Mouse (Mus musculus): ENCODE measurements around the gene Zc3h18. TPM values are rescaled to one million over a fixed set of nuclear protein-coding genes. Genes with fewer than 3 reads are reported as not detected.

Zc3h18 gene
- polyA plus RNA-seq, 1 experiment from 2014 or later: 17.7 TPM

DNA sequence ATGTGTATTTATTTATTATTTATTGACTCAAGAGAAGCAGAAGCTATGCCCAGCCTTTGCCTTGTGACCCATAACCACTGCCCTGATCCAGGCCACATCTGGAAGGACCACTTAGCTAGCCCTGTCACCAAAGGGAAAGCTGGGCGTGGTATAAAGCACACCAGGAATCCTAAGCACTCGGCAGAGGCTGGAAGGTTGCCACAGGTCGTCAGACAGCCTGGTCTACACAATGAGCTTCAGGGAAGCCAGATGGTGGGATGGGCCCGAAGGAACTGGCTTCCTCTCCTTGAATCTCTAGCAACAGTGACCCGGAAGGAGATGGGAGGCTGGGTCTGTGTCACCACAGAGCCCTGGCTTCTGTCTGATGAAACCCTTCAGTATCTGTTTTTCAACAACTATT is 47.2 kb downstream of the Zc3h18 start:
- no peak overlapping the region for H3K4me3 ChIP-seq (ENCODE audit: control insufficient read depth in 1 of 2, insufficient read depth in 1 of 2, low read depth in 1 of 2, low read length in 2 of 2)
- H3K4me1 ChIP-seq (ENCODE audit: control insufficient read depth in 2 of 2, insufficient read depth in 2 of 2, low read length in 2 of 2): peaks cover 8 to 14% of the 10 kb centered on the region in 2 experiments
- no peak overlapping the region for H3K9ac ChIP-seq (ENCODE audit: low read length)
- no peaks in the 10 kb centered on the region for H3K9me3 ChIP-seq (ENCODE audit: control insufficient read depth, low read length)
- no peaks in the 10 kb centered on the region for H3K27me3 ChIP-seq (ENCODE audit: control insufficient read depth, insufficient read depth, low read length)
- no peak overlapping the region for H3K4me2 ChIP-seq (ENCODE audit: low read length)
- 0 out of 2 replicates have a peak, but pooled peaks have one; percentile 19 for ATAC-seq (ENCODE audit: insufficient number of reproducible peaks, insufficient read depth, low FRiP score, low read depth)
- H3K27ac ChIP-seq (replicated peaks in 1 of 2; ENCODE audit: control insufficient read depth in 1 of 2, insufficient read depth in 1 of 2, low read depth in 2 of 2, low read length in 2 of 2): no peak overlapping the region
- H3K36me3 ChIP-seq (ENCODE audit: control insufficient read depth, insufficient read depth, low read length): peaks cover 29% of the 10 kb centered on the region
- 29% methylated on average over 5 of the region's 5 CpGs for WGBS

- ATAC-seq (ENCODE audit: insufficient number of reproducible peaks, insufficient read depth, low FRiP score, low read depth): no peak
- Histone ChIP-seq H3K9ac (ENCODE audit: low read length) (no peak overlapping the region), H3K9me3 (ENCODE audit: control insufficient read depth, low read length) (no peaks in the 10 kb centered on the region), H3K4me3 (ENCODE audit: control insufficient read depth in 1 of 2, insufficient read depth in 1 of 2, low read depth in 1 of 2, low read length in 2 of 2) (no peak overlapping the region), H3K27ac (replicated peaks in 1 of 2; ENCODE audit: control insufficient read depth in 1 of 2, insufficient read depth in 1 of 2, low read depth in 2 of 2, low read length in 2 of 2) (no peak overlapping the region), H3K4me2 (ENCODE audit: low read length) (no peak overlapping the region), H3K4me1 (ENCODE audit: control insufficient read depth in 2 of 2, insufficient read depth in 2 of 2, low read length in 2 of 2) (peaks cover 8 to 11% of the 10 kb centered on the region in 2 experiments), H3K27me3 (ENCODE audit: control insufficient read depth, insufficient read depth, low read length) (no peaks in the 10 kb centered on the region), H3K36me3 (ENCODE audit: control insufficient read depth, insufficient read depth, low read length) (peaks cover 23% of the 10 kb centered on the region)
- 60% methylated on average over 9 of the region's 9 CpGs for WGBS
Measured at GRCm38 (mm10) chr8:122426145-122426544, 49.7 kb downstream of the Zc3h18 start.

DNA sequence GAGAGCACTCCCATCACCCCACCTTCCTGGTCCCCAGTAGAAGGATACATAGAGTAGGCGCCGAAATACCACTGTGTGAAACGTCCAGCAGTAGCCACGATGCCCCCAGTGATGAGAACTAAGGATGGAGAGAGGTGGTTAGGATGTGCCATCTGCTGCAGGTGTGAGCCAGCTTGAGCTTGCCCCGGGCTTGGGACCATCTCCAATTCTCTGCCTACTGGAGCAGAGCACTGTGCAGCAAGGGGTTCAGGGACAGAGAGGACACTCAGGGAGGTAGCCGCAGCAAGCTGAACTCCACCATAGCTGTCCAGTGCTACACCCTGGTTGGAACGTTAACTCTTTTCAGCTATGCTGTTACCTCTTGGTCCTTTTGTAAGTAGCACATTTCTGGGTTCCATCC is 51.2 kb downstream of the Zc3h18 start:
- 84% methylated on average over 7 of the region's 7 CpGs for WGBS
- H3K9ac ChIP-seq (ENCODE audit: low read length): no peak overlapping the region
- H3K36me3 ChIP-seq (ENCODE audit: control insufficient read depth, insufficient read depth, low read length): peaks cover 23% of the 10 kb centered on the region
- ATAC-seq (ENCODE audit: insufficient number of reproducible peaks, insufficient read depth, low FRiP score, low read depth): no peak
- H3K4me3 ChIP-seq (ENCODE audit: control insufficient read depth in 1 of 2, insufficient read depth in 1 of 2, low read depth in 1 of 2, low read length in 2 of 2): no peak overlapping the region
- no peak overlapping the region for H3K4me2 ChIP-seq (ENCODE audit: low read length)
- H3K27ac ChIP-seq (replicated peaks in 1 of 2; ENCODE audit: control insufficient read depth in 1 of 2, insufficient read depth in 1 of 2, low read depth in 2 of 2, low read length in 2 of 2): no peak overlapping the region
- no peaks in the 10 kb centered on the region for H3K27me3 ChIP-seq (ENCODE audit: control insufficient read depth, insufficient read depth, low read length)
- peaks cover 17 to 21% of the 10 kb centered on the region in 2 experiments for H3K4me1 ChIP-seq (ENCODE audit: control insufficient read depth in 2 of 2, insufficient read depth in 2 of 2, low read length in 2 of 2)
- no peaks in the 10 kb centered on the region for H3K9me3 ChIP-seq (ENCODE audit: control insufficient read depth, low read length)

DNA sequence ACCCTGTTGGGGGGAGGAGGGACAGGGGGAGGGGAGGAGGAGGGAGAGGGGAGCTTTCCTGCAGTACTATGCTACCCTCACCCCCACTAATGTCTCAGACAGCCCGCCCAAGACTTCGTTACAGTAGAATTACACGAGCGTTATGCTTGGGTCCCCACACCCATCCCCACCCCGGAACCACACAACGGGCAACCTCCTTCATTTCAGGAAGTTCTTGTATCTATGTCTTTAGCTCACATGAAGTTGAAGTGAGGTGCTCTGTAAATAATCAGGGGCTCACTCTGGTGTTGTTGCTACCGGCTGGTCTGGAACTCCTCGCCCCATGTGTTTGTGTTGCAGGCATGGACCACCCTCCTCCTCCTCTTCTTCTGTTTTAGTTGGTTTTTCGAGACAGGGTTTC is 51.8 kb downstream of the Zc3h18 start:
- no peak overlapping the region for H3K4me3 ChIP-seq (ENCODE audit: control insufficient read depth in 1 of 2, insufficient read depth in 1 of 2, low read depth in 1 of 2, low read length in 2 of 2)
- no peak overlapping the region for H3K4me2 ChIP-seq (ENCODE audit: low read length)
- ATAC-seq (ENCODE audit: insufficient number of reproducible peaks, insufficient read depth, low FRiP score, low read depth): no peak
- peaks cover 20 to 25% of the 10 kb centered on the region in 2 experiments for H3K4me1 ChIP-seq (ENCODE audit: control insufficient read depth in 2 of 2, insufficient read depth in 2 of 2, low read length in 2 of 2)
- H3K9me3 ChIP-seq (ENCODE audit: control insufficient read depth, low read length): no peaks in the 10 kb centered on the region
- H3K27ac ChIP-seq (replicated peaks in 1 of 2; ENCODE audit: control insufficient read depth in 1 of 2, insufficient read depth in 1 of 2, low read depth in 2 of 2, low read length in 2 of 2): no peak overlapping the region
- no peaks in the 10 kb centered on the region for H3K27me3 ChIP-seq (ENCODE audit: control insufficient read depth, insufficient read depth, low read length)
- WGBS: 87% methylated on average over 9 of the region's 9 CpGs
- peaks cover 23% of the 10 kb centered on the region for H3K36me3 ChIP-seq (ENCODE audit: control insufficient read depth, insufficient read depth, low read length)
- H3K9ac ChIP-seq (ENCODE audit: low read length): no peak overlapping the region

- 80% methylated on average over 10 of the region's 10 CpGs for WGBS
- H3K36me3 ChIP-seq (ENCODE audit: control insufficient read depth, insufficient read depth, low read length): peaks cover 28% of the 10 kb centered on the region
- no peak overlapping the region for H3K9ac ChIP-seq (ENCODE audit: low read length)
- no peaks in the 10 kb centered on the region for H3K27me3 ChIP-seq (ENCODE audit: control insufficient read depth, insufficient read depth, low read length)
- no peak overlapping the region for H3K4me2 ChIP-seq (ENCODE audit: low read length)
- no peak overlapping the region for H3K4me3 ChIP-seq (ENCODE audit: control insufficient read depth in 1 of 2, insufficient read depth in 1 of 2, low read depth in 1 of 2, low read length in 2 of 2)
- no peaks in the 10 kb centered on the region for H3K9me3 ChIP-seq (ENCODE audit: control insufficient read depth, low read length)
- H3K4me1 ChIP-seq (ENCODE audit: control insufficient read depth in 2 of 2, insufficient read depth in 2 of 2, low read length in 2 of 2): peaks cover 13 to 19% of the 10 kb centered on the region in 2 experiments
- no peak overlapping the region for H3K27ac ChIP-seq (replicated peaks in 1 of 2; ENCODE audit: control insufficient read depth in 1 of 2, insufficient read depth in 1 of 2, low read depth in 2 of 2, low read length in 2 of 2)
- no peak for ATAC-seq (ENCODE audit: insufficient number of reproducible peaks, insufficient read depth, low FRiP score, low read depth)
Measured at GRCm38 (mm10) chr8:122430058-122430636, 53.7 kb downstream of the Zc3h18 start.

DNA sequence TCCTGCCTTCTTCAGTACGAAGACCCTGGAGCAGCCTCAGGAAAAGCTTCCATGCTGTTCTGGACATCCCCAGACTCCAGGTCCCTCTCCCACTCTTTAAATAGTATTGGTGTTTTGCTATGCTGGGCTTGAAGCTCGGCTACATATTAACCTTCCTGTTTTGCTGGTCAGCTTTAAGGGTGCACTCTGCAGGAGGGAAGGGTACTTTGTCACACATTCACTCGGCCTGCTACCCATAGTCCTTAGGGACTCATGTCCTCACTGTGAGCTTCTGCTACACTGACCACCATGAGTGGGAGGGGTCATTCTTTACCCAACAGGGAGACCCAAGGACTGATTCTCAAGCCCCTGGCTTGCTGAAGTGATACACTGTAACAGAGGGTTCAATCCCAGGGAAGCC is 54.2 kb downstream of the Zc3h18 start:
- ATAC-seq (ENCODE audit: insufficient number of reproducible peaks, insufficient read depth, low FRiP score, low read depth): no peak
- Histone ChIP-seq H3K27me3 (ENCODE audit: control insufficient read depth, insufficient read depth, low read length) (no peaks in the 10 kb centered on the region), H3K36me3 (ENCODE audit: control insufficient read depth, insufficient read depth, low read length) (peaks cover 28% of the 10 kb centered on the region), H3K9me3 (ENCODE audit: control insufficient read depth, low read length) (0 out of 2 replicates have a peak, but pooled peaks cover 3% of the 10 kb centered on the region), H3K4me2 (ENCODE audit: low read length) (no peak overlapping the region), H3K9ac (ENCODE audit: low read length) (no peak overlapping the region), H3K27ac (replicated peaks in 1 of 2; ENCODE audit: control insufficient read depth in 1 of 2, insufficient read depth in 1 of 2, low read depth in 2 of 2, low read length in 2 of 2) (no peak overlapping the region), H3K4me3 (ENCODE audit: control insufficient read depth in 1 of 2, insufficient read depth in 1 of 2, low read depth in 1 of 2, low read length in 2 of 2) (no peak overlapping the region), H3K4me1 (ENCODE audit: control insufficient read depth in 2 of 2, insufficient read depth in 2 of 2, low read length in 2 of 2) (peaks cover 13 to 19% of the 10 kb centered on the region in 2 experiments)
- 76% methylated on average over 3 of the region's 3 CpGs for WGBS

- H3K9me3 ChIP-seq (ENCODE audit: control insufficient read depth, low read length): 0 out of 2 replicates have a peak, but pooled peaks cover 3% of the 10 kb centered on the region
- peak overlapping the region; percentile 69 to 78 for H3K4me3 ChIP-seq (ENCODE audit: control insufficient read depth in 1 of 2, insufficient read depth in 1 of 2, low read depth in 1 of 2, low read length in 2 of 2)
- ATAC-seq (ENCODE audit: insufficient number of reproducible peaks, insufficient read depth, low FRiP score, low read depth): no peak; the same call in 1 of the 2 replicates
- peaks cover 30% of the 10 kb centered on the region for H3K36me3 ChIP-seq (ENCODE audit: control insufficient read depth, insufficient read depth, low read length)
- peak overlapping the region; percentile 56 to 74; a peak in 3 of 4 replicates for H3K27ac ChIP-seq (replicated peaks in 1 of 2; ENCODE audit: control insufficient read depth in 1 of 2, insufficient read depth in 1 of 2, low read depth in 2 of 2, low read length in 2 of 2)
- H3K27me3 ChIP-seq (ENCODE audit: control insufficient read depth, insufficient read depth, low read length): no peaks in the 10 kb centered on the region
- peak overlapping the region; percentile 91 for H3K4me2 ChIP-seq (ENCODE audit: low read length)
- H3K9ac ChIP-seq (ENCODE audit: low read length): peak overlapping the region; percentile 86
- peaks cover 13 to 19% of the 10 kb centered on the region in 2 experiments for H3K4me1 ChIP-seq (ENCODE audit: control insufficient read depth in 2 of 2, insufficient read depth in 2 of 2, low read length in 2 of 2)
- 27% methylated on average over 18 of the region's 18 CpGs for WGBS
Measured at GRCm38 (mm10) chr8:122431694-122432442, 55.5 kb downstream of the Zc3h18 start.

All from heart, embryonic 14.5 days (tissue).